15 mouse cellular contexts compared by ENCODE assay signal in genomic region chr10:76874879-76875278, GRCm38 (mm10).
DNase-seq lines count a peak whose midpoint lies in the region; ATAC-seq and TF ChIP-seq lines count a peak whose summit lies in the region.
"Had no signal": no experiment of that assay in that cellular context is flagged by ENCODE, and none has a peak within 500 bp of the region (broad histone marks: within the 10 kb centered on the region; RNA-seq: fewer than 3 reads in every experiment).

No protein-coding gene starts in this region.

- H3K9me3 ChIP-seq in kidney, embryonic 16.5 days (ENCODE audit: low read length), result no peaks in the 10 kb centered on the region
- H3K9me3 ChIP-seq in kidney, embryonic 14.5 days (ENCODE audit: control insufficient read depth, low read length), result no peaks in the 10 kb centered on the region
- no peaks in the 10 kb centered on the region for H3K9me3 ChIP-seq in liver, postnatal 0 days (ENCODE audit: low read length)
- H3K9me3 ChIP-seq in liver, embryonic 12.5 days (replicated peaks), result no peaks in the 10 kb centered on the region
- no peaks in the 10 kb centered on the region for H3K9me3 ChIP-seq in forebrain, embryonic 12.5 days
- H3K9me3 ChIP-seq: embryonic facial prominence, embryonic 13.5 days; forebrain, embryonic 13.5 days; heart, embryonic 13.5 days; hindbrain, embryonic 15.5 days had no signal

- no peak for TF ChIP-seq EP300 in liver, postnatal 0 days (IDR thresholded peaks at IDR 0.05; ENCODE audit: low read depth)

- no peaks in the 10 kb centered on the region for H3K36me3 ChIP-seq in kidney, embryonic 16.5 days (ENCODE audit: insufficient read depth, low read length)
- H3K36me3 ChIP-seq in kidney, embryonic 14.5 days (ENCODE audit: control insufficient read depth, insufficient read depth, low read length), result no peaks in the 10 kb centered on the region
- H3K36me3 ChIP-seq in liver, postnatal 0 days (replicated peaks; ENCODE audit: insufficient read depth, low read length), result no peaks in the 10 kb centered on the region
- no peaks in the 10 kb centered on the region for H3K36me3 ChIP-seq in liver, embryonic 12.5 days
- no peaks in the 10 kb centered on the region for H3K36me3 ChIP-seq in forebrain, embryonic 12.5 days (replicated peaks)
- H3K36me3 ChIP-seq: embryonic facial prominence, embryonic 13.5 days; heart, embryonic 13.5 days; hindbrain, embryonic 15.5 days had no signal

- DNase-seq in cerebellum, postnatal 10 days, result peak; percentile 47 to 54
- DNase-seq in cerebellum, postnatal 4 days (ENCODE audit: low spot score in 2 of 2), result no peak
- DNase-seq in liver, postnatal 0 days, result peak; percentile 27
- DNase-seq: adrenal gland, postnatal 25 days; forebrain, postnatal 0 days; gastrocnemius, postnatal 14 days; heart, postnatal 36 days had no signal

- H3K4me3 ChIP-seq in kidney, embryonic 16.5 days (ENCODE audit: low read length), result no peak overlapping the region
- no peak overlapping the region for H3K4me3 ChIP-seq in kidney, embryonic 14.5 days (ENCODE audit: low read length)
- H3K4me3 ChIP-seq in liver, postnatal 0 days (ENCODE audit: low read depth, low read length), result no peak overlapping the region
- no peak overlapping the region for H3K4me3 ChIP-seq in liver, embryonic 12.5 days
- no peak overlapping the region for H3K4me3 ChIP-seq in forebrain, embryonic 12.5 days (replicated peaks)
- H3K4me3 ChIP-seq: embryonic facial prominence, embryonic 13.5 days; forebrain, embryonic 13.5 days; heart, embryonic 13.5 days; hindbrain, embryonic 15.5 days had no signal

- no peaks in the 10 kb centered on the region for H3K27me3 ChIP-seq in kidney, embryonic 16.5 days (ENCODE audit: insufficient read depth, low read length)
- H3K27me3 ChIP-seq in kidney, embryonic 14.5 days (ENCODE audit: control insufficient read depth, insufficient read depth, low read length), result no peaks in the 10 kb centered on the region
- no peaks in the 10 kb centered on the region for H3K27me3 ChIP-seq in liver, postnatal 0 days (ENCODE audit: insufficient read depth, low read length)
- H3K27me3 ChIP-seq in liver, embryonic 12.5 days (replicated peaks), result no peaks in the 10 kb centered on the region
- H3K27me3 ChIP-seq in forebrain, embryonic 12.5 days, result no peaks in the 10 kb centered on the region
- H3K27me3 ChIP-seq: embryonic facial prominence, embryonic 13.5 days; forebrain, embryonic 13.5 days; heart, embryonic 13.5 days; hindbrain, embryonic 15.5 days had no signal

- H3K4me2 ChIP-seq in kidney, embryonic 16.5 days (replicated peaks; ENCODE audit: low read depth, low read length), result no peak overlapping the region
- no peak overlapping the region for H3K4me2 ChIP-seq in kidney, embryonic 14.5 days (replicated peaks; ENCODE audit: low read depth, low read length)
- H3K4me2 ChIP-seq in liver, postnatal 0 days (ENCODE audit: low read depth, low read length), result no peak overlapping the region
- no peak overlapping the region for H3K4me2 ChIP-seq in liver, embryonic 12.5 days
- no peak overlapping the region for H3K4me2 ChIP-seq in forebrain, embryonic 12.5 days
- H3K4me2 ChIP-seq: embryonic facial prominence, embryonic 13.5 days; forebrain, embryonic 13.5 days; heart, embryonic 13.5 days; hindbrain, embryonic 15.5 days had no signal

- 82% methylated on average over 5 of the region's 5 CpGs for WGBS in kidney, embryonic 16.5 days
- WGBS in kidney, embryonic 14.5 days, result 88% methylated on average over 5 of the region's 5 CpGs
- WGBS in liver, postnatal 0 days (ENCODE audit: insufficient replicate concordance), result 65% methylated on average over 5 of the region's 5 CpGs
- 62% methylated on average over 5 of the region's 5 CpGs for WGBS in liver, embryonic 12.5 days (ENCODE audit: insufficient replicate concordance)
- WGBS in forebrain, embryonic 12.5 days, result 87% methylated on average over 5 of the region's 5 CpGs

- peak overlapping the region; percentile 32; the same call in 1 of the 2 replicates for H3K27ac ChIP-seq in kidney, embryonic 16.5 days (ENCODE audit: low read length)
- no peak overlapping the region for H3K27ac ChIP-seq in kidney, embryonic 14.5 days (ENCODE audit: low read depth, low read length)
- H3K27ac ChIP-seq in liver, postnatal 0 days (ENCODE audit: low read depth), result no peak overlapping the region
- H3K27ac ChIP-seq in liver, embryonic 12.5 days, result no peak overlapping the region
- no peak overlapping the region for H3K27ac ChIP-seq in forebrain, embryonic 12.5 days
- H3K27ac ChIP-seq: embryonic facial prominence, embryonic 13.5 days; forebrain, embryonic 13.5 days; heart, embryonic 13.5 days; hindbrain, embryonic 15.5 days had no signal

- no peak for ATAC-seq in kidney, embryonic 16.5 days (ENCODE audit: low FRiP score, low TSS enrichment)
- no peak for ATAC-seq in kidney, embryonic 14.5 days (ENCODE audit: low FRiP score, low TSS enrichment)
- ATAC-seq in liver, postnatal 0 days, result peak; percentile 79; the same call in 1 of the 2 replicates
- no peak for ATAC-seq in liver, embryonic 12.5 days
- ATAC-seq in forebrain, embryonic 12.5 days (ENCODE audit: low FRiP score), result no peak
- ATAC-seq: forebrain, embryonic 13.5 days; forebrain, postnatal 0 days had no signal

- H3K9ac ChIP-seq in kidney, embryonic 16.5 days (replicated peaks; ENCODE audit: low read length), result no peak overlapping the region
- H3K9ac ChIP-seq in kidney, embryonic 14.5 days (ENCODE audit: low read depth, low read length), result no peak overlapping the region
- H3K9ac ChIP-seq in liver, postnatal 0 days (replicated peaks), result no peak overlapping the region
- no peak overlapping the region for H3K9ac ChIP-seq in liver, embryonic 12.5 days
- no peak overlapping the region for H3K9ac ChIP-seq in forebrain, embryonic 12.5 days
- H3K9ac ChIP-seq: embryonic facial prominence, embryonic 13.5 days; forebrain, embryonic 13.5 days; forebrain, postnatal 0 days; heart, embryonic 13.5 days; hindbrain, embryonic 15.5 days had no signal

- TF ChIP-seq CTCF in liver, postnatal 0 days (IDR thresholded peaks at IDR 0.05; ENCODE audit: low read depth), result no peak

- peaks cover 11% of the 10 kb centered on the region; the same call in 1 of the 2 replicates for H3K4me1 ChIP-seq in kidney, embryonic 16.5 days (ENCODE audit: insufficient read depth, low read length)
- H3K4me1 ChIP-seq in kidney, embryonic 14.5 days (ENCODE audit: control insufficient read depth, insufficient read depth, low read length), result no peaks in the 10 kb centered on the region; the same call in 1 of the 2 replicates
- peaks cover 5% of the 10 kb centered on the region; the same call in 1 of the 2 replicates for H3K4me1 ChIP-seq in liver, postnatal 0 days (ENCODE audit: insufficient read depth)
- peaks cover 9% of the 10 kb centered on the region for H3K4me1 ChIP-seq in liver, embryonic 12.5 days
- H3K4me1 ChIP-seq in forebrain, embryonic 12.5 days, result peaks cover 10% of the 10 kb centered on the region
- H3K4me1 ChIP-seq: embryonic facial prominence, embryonic 13.5 days; forebrain, embryonic 13.5 days had no signal

Comparison
In these comparisons a context has a peak if more than half of its experiments do, and no peak if none do; other contexts are left out.
1. DNase-seq: peak in cerebellum, postnatal 10 days (2 of 2) and liver, postnatal 0 days (single experiment); none in cerebellum, postnatal 4 days (0 of 2).